Mouse (Mus musculus): Measurements from ENCODE around the gene Rrp7a.

The Rrp7a gene

DNA sequence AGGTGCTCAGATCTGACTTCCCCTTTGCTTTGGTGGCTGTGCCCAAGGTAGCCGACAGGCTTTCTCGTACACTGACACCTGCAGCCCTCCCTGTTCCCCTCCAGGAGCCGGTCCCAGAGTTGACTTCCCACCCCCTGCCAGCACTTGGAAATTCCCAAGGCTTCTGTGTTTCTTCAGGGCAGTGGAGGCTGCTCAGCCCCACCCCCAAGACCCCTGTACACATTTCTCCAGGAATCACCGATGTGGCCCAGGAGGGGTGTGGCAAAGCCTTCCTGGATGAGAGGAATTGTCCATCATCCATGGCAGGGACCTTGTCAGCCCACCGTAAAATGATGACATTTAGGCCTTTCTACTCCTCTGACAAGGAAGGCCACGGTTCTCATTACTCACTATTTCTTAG lies 11.3 kb downstream of the Rrp7a start:
- DNase-seq = no peak

- DNase-seq = no peak
Measured at GRCm38 (mm10) chr15:83107814-83108213, 14.8 kb downstream of the Rrp7a start.

DNA sequence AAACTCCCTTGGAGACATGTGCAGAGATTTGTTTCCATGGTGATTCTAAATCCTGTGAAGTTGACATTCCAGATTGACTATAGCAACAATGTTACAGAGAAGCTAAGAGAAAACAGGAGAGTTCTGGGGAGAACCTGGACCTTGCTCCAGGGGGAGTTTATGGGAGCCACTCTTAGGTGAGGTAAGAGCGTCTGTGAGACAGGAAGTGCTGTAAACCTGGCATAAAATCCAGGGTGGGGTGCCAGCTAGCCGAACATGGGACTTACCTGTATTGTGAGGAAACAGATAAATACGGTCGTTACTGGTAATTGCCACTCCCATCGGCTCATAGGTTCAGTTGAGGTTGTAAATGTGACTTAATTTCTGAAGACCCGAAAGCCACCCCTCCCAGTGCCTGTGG lies 16.2 kb downstream of the Rrp7a start:
- no peak for DNase-seq

GRCm38 (mm10) chr15:83103111-83103510 lies 19.5 kb downstream of the Rrp7a start:
- DNase-seq = no peak

DNA sequence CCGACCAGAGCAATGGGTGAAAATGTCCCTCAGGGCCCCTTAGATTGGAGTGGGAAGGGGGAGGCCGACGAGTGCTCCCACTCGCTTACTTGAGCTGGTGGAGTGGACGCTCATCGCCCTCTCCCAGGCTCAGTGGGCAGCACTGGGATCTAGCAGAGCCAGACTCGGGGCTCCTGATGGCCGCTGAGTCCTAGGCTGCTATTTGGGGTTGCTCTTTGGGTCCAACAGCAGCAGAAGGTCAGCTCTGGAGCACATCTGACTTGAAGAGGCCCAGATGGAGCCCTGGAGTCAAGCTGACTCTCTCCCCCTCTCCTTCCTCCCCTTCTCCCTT lies 22.3 kb downstream of the Rrp7a start:
- DNase-seq = no peak

GRCm38 (mm10) chr15:83099533-83100331 lies 22.9 kb downstream of the Rrp7a start:
- peak; percentile 96 for DNase-seq

DNA sequence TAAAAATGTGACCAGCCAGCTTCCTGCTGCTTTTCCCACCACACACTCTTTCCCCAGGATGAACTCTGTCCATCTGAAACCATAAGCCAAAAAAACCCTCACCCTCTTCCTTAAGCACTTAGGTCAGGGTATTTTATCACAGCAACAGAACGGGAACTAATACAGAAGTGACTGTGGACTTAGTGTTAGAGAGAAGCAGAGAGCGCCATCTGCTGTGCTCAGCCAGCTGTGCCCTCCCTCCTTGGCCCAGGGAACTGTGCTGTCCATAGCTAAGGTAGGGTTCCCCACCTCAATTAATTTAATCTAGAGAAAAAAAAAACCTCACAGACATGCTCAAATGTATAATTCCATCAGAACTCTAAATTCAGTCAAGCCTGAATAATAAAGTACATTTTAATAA lies 26.7 kb downstream of the Rrp7a start:
- no peak for DNase-seq

GRCm38 (mm10) chr15:83093687-83094086 lies 28.9 kb downstream of the Rrp7a start:
- DNase-seq = no peak

- DNase-seq = no peak
Measured at GRCm38 (mm10) chr15:83090874-83091273, 31.7 kb downstream of the Rrp7a start.

- DNase-seq = no peak
Measured at GRCm38 (mm10) chr15:83089429-83089605, 33.3 kb downstream of the Rrp7a start, which contains the start of gene Serhl. Serhl (plus strand) TSS chr15:83089506.

DNA sequence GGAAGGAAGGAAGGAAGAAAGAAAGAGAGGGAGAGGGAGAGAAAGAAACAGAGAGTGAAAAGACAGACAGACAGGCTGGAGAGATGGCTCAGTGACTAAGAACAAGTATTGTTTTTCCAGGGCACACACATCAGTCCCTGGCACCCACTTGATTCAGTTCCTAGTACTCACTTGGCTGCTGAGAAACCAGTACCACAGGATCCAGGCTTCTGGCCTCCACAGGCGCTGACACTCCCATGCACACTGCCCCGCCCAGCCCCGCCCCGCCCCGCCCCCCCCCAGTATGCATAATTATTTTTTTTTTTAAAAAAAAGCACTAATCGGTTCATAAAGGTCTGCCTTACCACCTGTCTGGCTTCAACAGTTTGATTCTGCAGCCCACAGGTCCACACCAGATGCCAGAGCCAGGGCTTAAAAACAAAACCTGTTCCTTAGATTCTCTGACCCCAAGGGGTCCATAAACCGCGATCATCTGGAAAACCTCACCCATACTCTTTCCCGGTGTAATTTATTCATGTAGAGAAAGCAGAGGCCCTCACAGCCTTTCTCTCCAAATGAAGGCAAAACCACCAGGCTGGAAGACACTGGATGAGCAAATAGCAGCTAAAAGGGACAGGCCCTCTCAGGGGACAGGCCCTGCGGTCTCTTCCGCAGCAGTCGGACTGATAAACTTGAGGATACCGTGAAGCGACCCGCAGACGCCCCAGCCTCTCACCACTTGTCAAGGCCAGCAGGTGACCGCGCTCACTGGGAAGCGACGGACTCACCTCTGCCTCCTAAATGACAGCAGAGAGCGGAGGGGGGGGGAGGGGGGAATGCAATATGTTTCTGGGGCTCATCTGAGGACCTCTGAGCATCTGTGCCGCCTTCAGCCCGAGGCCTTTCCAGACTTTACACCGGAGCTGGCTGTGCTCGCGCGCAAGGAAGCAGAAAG lies 33.8 kb downstream of the Rrp7a start:
- no peak for DNase-seq

- DNase-seq = no peak
Measured at GRCm38 (mm10) chr15:83086636-83087328, 35.8 kb downstream of the Rrp7a start.

GRCm38 (mm10) chr15:83085901-83086300 lies 36.7 kb downstream of the Rrp7a start:
- DNase-seq = peak; percentile 51 to 66

DNA sequence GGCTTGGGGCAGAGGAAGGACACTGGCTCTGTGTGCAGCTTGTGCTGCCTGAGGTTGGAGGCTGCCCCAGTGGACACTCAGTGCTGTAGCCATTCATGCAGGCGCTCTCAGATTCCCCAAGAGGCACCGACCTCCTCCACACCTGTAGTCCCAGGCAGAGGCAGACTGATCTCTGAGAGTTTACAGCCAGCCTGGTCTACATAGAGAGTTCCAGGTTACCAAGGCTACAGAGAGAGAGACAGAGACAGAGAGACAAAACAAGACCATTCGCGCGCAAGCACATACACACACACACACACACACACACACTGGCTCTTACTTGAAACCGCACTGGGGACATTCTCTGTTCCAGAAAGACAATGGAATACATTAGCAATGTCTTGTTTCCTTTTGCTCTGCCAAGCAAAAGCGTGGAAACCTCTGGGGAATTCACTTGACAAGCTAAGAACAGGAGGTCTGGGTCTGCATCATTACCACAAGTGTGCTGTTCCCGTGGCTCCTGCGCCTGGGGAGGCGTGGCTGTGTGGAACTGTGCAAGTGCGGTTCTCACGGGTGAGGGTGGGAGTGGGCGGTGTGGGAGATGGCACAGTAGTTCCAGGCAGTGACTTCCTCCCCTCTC lies 38.5 kb downstream of the Rrp7a start:
- no peak for DNase-seq

- no peak for DNase-seq
Measured at GRCm38 (mm10) chr15:83083530-83083929, 39.1 kb downstream of the Rrp7a start.

DNA sequence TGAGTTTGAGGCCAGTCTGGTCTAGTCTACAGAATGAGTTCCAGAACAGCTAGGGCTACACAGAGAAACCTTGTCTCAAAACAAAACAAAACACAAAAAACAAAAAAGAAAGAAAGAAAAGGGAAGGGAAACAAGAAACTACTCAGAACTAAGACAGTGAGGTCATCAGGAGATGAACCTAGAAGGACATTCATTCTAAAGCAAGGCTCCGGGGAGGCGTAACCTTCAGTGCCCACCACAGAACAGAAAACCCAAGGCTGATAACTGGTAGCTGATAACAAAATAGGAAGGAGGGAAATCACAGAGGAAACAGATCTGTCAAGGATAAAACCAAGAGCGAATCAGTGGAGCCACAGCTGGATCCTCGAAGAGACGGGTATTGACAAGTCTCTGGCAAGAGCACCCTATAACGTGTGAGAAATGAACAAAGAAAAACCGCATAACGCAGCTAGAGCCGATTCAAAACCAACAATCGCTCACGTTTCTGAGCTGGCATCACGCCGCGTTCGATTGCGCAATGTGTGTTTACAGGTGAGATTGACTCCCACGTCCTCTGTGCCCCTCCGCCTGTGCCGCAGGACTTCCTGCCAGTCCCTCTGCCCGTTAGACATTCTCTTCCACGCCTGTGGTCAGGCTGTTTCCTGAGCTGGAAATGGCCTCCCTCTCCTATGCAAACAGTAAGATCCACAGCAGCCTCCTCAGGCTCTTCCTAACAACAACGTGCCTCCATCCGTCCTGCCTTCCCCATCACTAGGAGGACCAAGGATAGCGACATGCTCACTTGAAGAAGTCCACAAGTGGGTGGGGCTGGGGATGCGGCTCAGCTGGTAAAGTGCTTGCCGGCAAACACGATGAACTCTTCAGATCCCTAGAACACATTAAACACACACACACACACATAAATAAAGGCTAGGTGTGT lies 46.7 kb downstream of the Rrp7a start:
- peak; percentile 40 to 60 for DNase-seq

GRCm38 (mm10) chr15:83074179-83074578 lies 48.4 kb downstream of the Rrp7a start:
- no peak for DNase-seq

GRCm38 (mm10) chr15:83071752-83072151 lies 50.8 kb downstream of the Rrp7a start:
- no peak for DNase-seq

GRCm38 (mm10) chr15:83070942-83071341 lies 51.7 kb downstream of the Rrp7a start:
- peak; percentile 65 to 83 for DNase-seq

- no peak for DNase-seq
Measured at GRCm38 (mm10) chr15:83068270-83068669, 54.3 kb downstream of the Rrp7a start.

- peak; percentile 68 to 74 for DNase-seq
Measured at GRCm38 (mm10) chr15:83065543-83065942, 57.1 kb downstream of the Rrp7a start.

All from lung, postnatal 4 days (tissue).